Mouse (Mus musculus): ENCODE results near the gene C5ar1.

DNA sequence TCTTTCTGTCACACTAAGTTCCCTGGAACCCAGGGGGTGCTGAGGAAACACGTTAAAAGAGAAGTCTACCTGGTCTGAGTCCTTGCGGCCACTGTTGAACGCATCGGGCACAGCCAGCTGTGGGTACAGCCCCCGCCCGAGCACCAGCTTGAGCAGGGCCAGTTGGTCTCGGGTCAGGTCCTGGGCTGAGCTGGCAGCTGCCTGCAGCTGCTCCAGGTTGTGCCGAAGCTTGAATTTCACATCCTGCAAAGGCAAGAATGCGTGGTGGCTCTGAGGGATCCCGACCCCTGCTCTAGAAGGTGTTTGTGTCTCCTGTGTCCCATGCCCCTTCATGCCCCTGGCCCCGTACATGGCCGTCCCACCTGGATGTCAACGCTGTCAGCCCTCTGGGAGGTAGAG, 55.8 kb downstream of the C5ar1 start:
- TF ChIP-seq GATA1 (IDR thresholded peaks at IDR 0.05; ENCODE audit: borderline replicate concordance, low read length) (no peak), FLI1 (IDR thresholded peaks at IDR 0.05; ENCODE audit: low read length) (no peak)
